In genomic region chr2:125575766-125576165, GRCm38 (mm10) we compare ENCODE assay signal across 29 mouse cellular contexts. TPM values are rescaled to one million over a fixed set of nuclear protein-coding genes. Genes with fewer than 3 reads are reported as not detected.
A peak's percentile ranks its signal among the peaks of the same experiment; 100 is the strongest.
DNase-seq lines count a peak whose midpoint lies in the region; ATAC-seq lines count a peak whose summit lies in the region.
"Had no signal": no experiment of that assay in that cellular context is flagged by ENCODE, and none has a peak within 500 bp of the region (broad histone marks: within the 10 kb centered on the region; RNA-seq: fewer than 3 reads in every experiment).

No protein-coding gene starts in this region.

- H3K27ac ChIP-seq in intestine, embryonic 15.5 days: no peak overlapping the region
- H3K27ac ChIP-seq: forebrain, embryonic 13.5 days; hindbrain, embryonic 10.5 days; hindbrain, embryonic 15.5 days; kidney, postnatal 0 days; liver, embryonic 12.5 days; midbrain, embryonic 12.5 days; neural tube, embryonic 13.5 days had no signal

- H3K4me1 ChIP-seq in intestine, embryonic 15.5 days (replicated peaks): no peaks in the 10 kb centered on the region
- H3K4me1 ChIP-seq: forebrain, embryonic 13.5 days; heart, embryonic 12.5 days; hindbrain, embryonic 10.5 days; hindbrain, embryonic 15.5 days; liver, embryonic 12.5 days; megakaryocyte, embryonic 14.5 days; midbrain, embryonic 12.5 days; neural tube, embryonic 13.5 days had no signal

- DNase-seq in heart, adult 8-10 months (ENCODE audit: low spot score): peak; percentile 10
- no peak for DNase-seq in heart, postnatal 25 days (ENCODE audit: low spot score)
- peak; percentile 8 for DNase-seq in 416B (ENCODE audit: low read depth)
- peak; percentile 15 for DNase-seq in A20 (ENCODE audit: low read depth, low spot score)
- DNase-seq in c-Kit-positive CD71-negative TER-119-negative erythroid progenitor cells, embryonic 14.5 days (ENCODE audit: low read depth): peak; percentile 7
- DNase-seq in cerebellum, postnatal 10 days: no peak
- DNase-seq: adrenal gland, adult 2 months; adrenal gland, postnatal 36 days; cerebellum, adult 8-10 months; cerebellum, postnatal 36 days; gastrocnemius, postnatal 10 days; kidney, adult 8-10 months; layer of hippocampus, adult 9-11 months; left cerebral cortex, postnatal 4 days; liver, postnatal 0 days; lung, postnatal 4 days; spleen, adult 18-20 months; thymus, postnatal 14 days had no signal

- no peaks in the 10 kb centered on the region for H3K9me3 ChIP-seq in intestine, embryonic 15.5 days
- H3K9me3 ChIP-seq: forebrain, embryonic 13.5 days; heart, embryonic 12.5 days; hindbrain, embryonic 10.5 days; hindbrain, embryonic 15.5 days; liver, embryonic 12.5 days; megakaryocyte, embryonic 14.5 days; neural tube, embryonic 13.5 days had no signal

- intact Hi-C loops in heart, postnatal 25 days (cut with DNase I): no loop called here

- no peak for ATAC-seq in intestine, embryonic 15.5 days
- ATAC-seq: forebrain, embryonic 13.5 days; inflammation-experienced regulatory T-cells, adult 6 months; liver, embryonic 12.5 days; liver, postnatal 0 days had no signal

- WGBS in intestine, embryonic 15.5 days: 86% methylated on average over 3 of the region's 3 CpGs

- no peak overlapping the region for H3K4me3 ChIP-seq in intestine, embryonic 15.5 days (replicated peaks)
- H3K4me3 ChIP-seq: forebrain, embryonic 13.5 days; heart, embryonic 12.5 days; hindbrain, embryonic 10.5 days; hindbrain, embryonic 15.5 days; liver, embryonic 12.5 days; megakaryocyte, embryonic 14.5 days; midbrain, embryonic 12.5 days; neural tube, embryonic 13.5 days had no signal

- H3K27me3 ChIP-seq in intestine, embryonic 15.5 days (replicated peaks): no peaks in the 10 kb centered on the region
- H3K27me3 ChIP-seq: forebrain, embryonic 13.5 days; heart, embryonic 12.5 days; hindbrain, embryonic 15.5 days; liver, embryonic 12.5 days; megakaryocyte, embryonic 14.5 days; midbrain, embryonic 12.5 days; neural tube, embryonic 13.5 days had no signal

- H3K36me3 ChIP-seq in intestine, embryonic 15.5 days: peaks cover 11% of the 10 kb centered on the region

- no peak overlapping the region for H3K9ac ChIP-seq in intestine, embryonic 15.5 days
- H3K9ac ChIP-seq: forebrain, embryonic 13.5 days; heart, embryonic 12.5 days; hindbrain, embryonic 15.5 days; liver, embryonic 12.5 days; liver, postnatal 0 days; midbrain, embryonic 12.5 days; neural tube, embryonic 13.5 days had no signal

- H3K4me2 ChIP-seq in intestine, embryonic 15.5 days (replicated peaks): no peak overlapping the region
- H3K4me2 ChIP-seq: forebrain, embryonic 13.5 days; heart, embryonic 12.5 days; hindbrain, embryonic 15.5 days; liver, embryonic 12.5 days; midbrain, embryonic 12.5 days; neural tube, embryonic 13.5 days had no signal

RNA-seq across cellular contexts. Expression of gene Cep152, which starts 49.1 kb away (rescaled TPM):
- 1 to 10 TPM; 1.3 to 1.6 (median 1.5) TPM for total RNA-seq in heart, adult 8-10 months (2022)
- 1 to 10 TPM; 1.4 to 1.8 TPM for total RNA-seq in heart, postnatal 25 days (2021)
- 4.7 TPM in 2 replicates for polyA plus RNA-seq in intestine, embryonic 15.5 days (2015; fragmentation: Nextera tagmentation; extraction: Ambion mirVana)

Comparison
In these comparisons a context has a peak if more than half of its experiments do, and no peak if none do; other contexts are left out.
1. DNase-seq: peak in heart, adult 8-10 months (single experiment), 416B (single experiment), A20 (single experiment) and c-Kit-positive CD71-negative TER-119-negative erythroid progenitor cells, embryonic 14.5 days (single experiment); none in heart, postnatal 25 days (single experiment) and cerebellum, postnatal 10 days (0 of 2).